Mouse (Mus musculus) lung, postnatal 4 days (tissue): ENCODE measurements around the gene Serpina3k.
"Not testable (repeated sequence)": the region's sequence is repeated elsewhere in the genome, so short reads cannot be mapped to it uniquely, and the experiment has no call there.

Experiments used
- DNase-seq, 2 experiments: peaks; one replicate each; pipeline ENCODE4 v3.0.0; 2021

Serpina3k gene

GRCm38 (mm10) chr12:104391057-104391456 is 52.8 kb downstream of the Serpina3k start:
- DNase-seq: not testable (repeated sequence)
